Mouse (Mus musculus) right cerebral cortex, postnatal 14 days (tissue): ENCODE data around the gene Abl2.
"Not testable (repeated sequence)": the region's sequence is repeated elsewhere in the genome, so short reads cannot be mapped to it uniquely, and the experiment has no call there.

Source experiments
- DNase-seq: peaks from one replicate; pipeline ENCODE4 v3.0.0; 2022

The Abl2 gene

GRCm38 (mm10) chr1:156639455-156639854 lies 80.9 kb downstream of the Abl2 start:
- DNase-seq: no peak

GRCm38 (mm10) chr1:156640577-156640976 lies 82.0 kb downstream of the Abl2 start:
- no peak for DNase-seq

- DNase-seq: no peak
Observed at GRCm38 (mm10) chr1:156641808-156642207, 83.2 kb downstream of the Abl2 start.

GRCm38 (mm10) chr1:156642813-156643212 lies 84.2 kb downstream of the Abl2 start:
- no peak for DNase-seq

GRCm38 (mm10) chr1:156644061-156644460 lies 85.5 kb downstream of the Abl2 start:
- DNase-seq: no peak

GRCm38 (mm10) chr1:156644780-156645523 lies 86.4 kb downstream of the Abl2 start:
- no peak for DNase-seq

- no peak for DNase-seq
Observed at GRCm38 (mm10) chr1:156645971-156646370, 87.4 kb downstream of the Abl2 start.

- DNase-seq: no peak
Observed at GRCm38 (mm10) chr1:156648705-156649104, 90.1 kb downstream of the Abl2 start.

- DNase-seq: no peak
Observed at GRCm38 (mm10) chr1:156650631-156651030, 92.0 kb downstream of the Abl2 start.

GRCm38 (mm10) chr1:156652189-156652822 lies 93.7 kb downstream of the Abl2 start:
- no peak for DNase-seq

GRCm38 (mm10) chr1:156654735-156655530 lies 96.3 kb downstream of the Abl2 start:
- no peak for DNase-seq

GRCm38 (mm10) chr1:156657523-156657922 lies 98.9 kb downstream of the Abl2 start:
- no peak for DNase-seq

GRCm38 (mm10) chr1:156658676-156659075 lies 100.1 kb downstream of the Abl2 start:
- DNase-seq: no peak

- no peak for DNase-seq
Observed at GRCm38 (mm10) chr1:156659906-156660659, 101.5 kb downstream of the Abl2 start.

GRCm38 (mm10) chr1:156660660-156661236 lies 102.2 kb downstream of the Abl2 start:
- not testable (repeated sequence) for DNase-seq

- DNase-seq: no peak
Observed at GRCm38 (mm10) chr1:156665777-156666176, 107.2 kb downstream of the Abl2 start.

- DNase-seq: no peak
Observed at GRCm38 (mm10) chr1:156667141-156667926, 108.7 kb downstream of the Abl2 start.

- no peak for DNase-seq
Observed at GRCm38 (mm10) chr1:156668602-156669001, 110.0 kb downstream of the Abl2 start.

GRCm38 (mm10) chr1:156669208-156669983 lies 110.8 kb downstream of the Abl2 start:
- no peak for DNase-seq

GRCm38 (mm10) chr1:156671921-156672320 lies 113.3 kb downstream of the Abl2 start:
- no peak for DNase-seq
